Mouse (Mus musculus) MEL (cell line): ENCODE data around the gene Stard10. TPM values are rescaled to one million over a fixed set of nuclear protein-coding genes. Genes with fewer than 3 reads are reported as not detected.

Experiments used
- DNase-seq: peaks from one replicate; pipeline ENCODE4 v3.0.0; 2011; ENCODE audit warnings: low read depth, low spot score
- H3K27ac ChIP-seq: 2 replicates; pipeline ENCODE4 v1.5.1; 2012; ENCODE audit warnings: low read depth, mild to moderate bottlenecking, control low read depth, low read length, moderate library complexity; ENCODE audit not compliant: control insufficient read depth
- H3K27me3 ChIP-seq, 2 experiments: fragments of 150-350 bp in 1 of 2; sonication (generic) in 1 of 2; 2 replicates each; pipeline ENCODE4 v1.6.1; 2012; ENCODE audit warnings: low read length in 2 of 2, mild to moderate bottlenecking in 2 of 2, improper control_type of control experiment in 1 of 2, moderate library complexity in 1 of 2; ENCODE audit not compliant: insufficient read depth in 2 of 2, control insufficient read depth in 1 of 2
- H3K36me3 ChIP-seq, 2 experiments: 2 replicates each; pipeline ENCODE4 v1.6.1; 2012 to 2014; ENCODE audit warnings: low read length in 2 of 2, improper control_type of control experiment in 1 of 2, inconsistent platforms in 1 of 2, mild to moderate bottlenecking in 1 of 2; ENCODE audit not compliant: insufficient read depth in 2 of 2, control insufficient read depth in 1 of 2
- H3K4me1 ChIP-seq, 2 experiments: fragments of 150-350 bp in 1 of 2; sonication (generic) in 1 of 2; 2 replicates each; pipeline ENCODE4 v1.6.1; 2012; ENCODE audit warnings: low read length in 2 of 2, improper control_type of control experiment in 1 of 2, mild to moderate bottlenecking in 1 of 2; ENCODE audit not compliant: insufficient read depth in 2 of 2, control insufficient read depth in 1 of 2
- H3K4me3 ChIP-seq, 2 experiments: fragments of 150-350 bp in 1 of 2; sonication (generic) in 1 of 2; 2 replicates each; pipeline ENCODE4 v1.5.1; 2012; ENCODE audit warnings: low read depth in 2 of 2, low read length in 2 of 2, mild to moderate bottlenecking in 2 of 2, moderate library complexity in 2 of 2, control low read depth in 1 of 2, improper control_type of control experiment in 1 of 2; ENCODE audit not compliant: control insufficient read depth in 1 of 2, insufficient read depth in 1 of 2
- H3K79me2 ChIP-seq: 2 replicates; pipeline ENCODE4 v1.6.1; 2012; ENCODE audit warnings: mild to moderate bottlenecking, low read length, moderate library complexity; ENCODE audit not compliant: control insufficient read depth, poor library complexity, insufficient read depth
- H3K9ac ChIP-seq: 2 replicates; pipeline ENCODE4 v1.6.1; 2012; ENCODE audit warnings: low read depth, mild to moderate bottlenecking, control low read depth, low read length, moderate library complexity; ENCODE audit not compliant: control insufficient read depth, poor library complexity, severe bottlenecking
- H3K9me3 ChIP-seq: fragments of 150-350 bp; sonication (generic); replicated peaks from 2 replicates; pipeline ENCODE4 v1.6.1; 2012; ENCODE audit warnings: mild to moderate bottlenecking, low read length, improper control_type of control experiment, moderate library complexity; ENCODE audit not compliant: insufficient read depth
- CHD1 ChIP-seq: IDR thresholded peaks from 2 replicates; pipeline ENCODE4 v1.6.1; 2012; ENCODE audit warnings: low read depth, mild to moderate bottlenecking, inconsistent platforms, low read length, improper control_type of control experiment
- CHD2 ChIP-seq: IDR thresholded peaks from 2 replicates; pipeline ENCODE4 v1.6.1; 2011; ENCODE audit warnings: low read length, improper control_type of control experiment
- ELF1 ChIP-seq: IDR thresholded peaks from 2 replicates; pipeline ENCODE4 v1.6.1; 2014; ENCODE audit warnings: low read depth, mild to moderate bottlenecking, inconsistent platforms, low read length, improper control_type of control experiment, moderate library complexity
- EP300 ChIP-seq, 2 experiments: IDR thresholded peaks; 2 replicates each; pipeline ENCODE4 v1.6.1; 2011; ENCODE audit warnings: improper control_type of control experiment in 2 of 2, low read length in 2 of 2, low read depth in 1 of 2, mild to moderate bottlenecking in 1 of 2
- GABPA ChIP-seq: IDR thresholded peaks from 2 replicates; pipeline ENCODE4 v1.6.1; 2012; ENCODE audit warnings: low read depth, mild to moderate bottlenecking, inconsistent platforms, low read length, improper control_type of control experiment, moderate library complexity
- GATA1 ChIP-seq: IDR thresholded peaks from 2 replicates; pipeline ENCODE4 v1.6.1; 2011; ENCODE audit warnings: low read depth, low read length, improper control_type of control experiment
- HCFC1 ChIP-seq: IDR thresholded peaks from 2 replicates; pipeline ENCODE4 v1.6.1; 2012; ENCODE audit warnings: low read depth, mild to moderate bottlenecking, inconsistent platforms, low read length, improper control_type of control experiment, moderate library complexity
- JUND ChIP-seq: IDR thresholded peaks from 2 replicates; pipeline ENCODE4 v1.6.1; 2011; ENCODE audit warnings: low read depth, mild to moderate bottlenecking, improper control_type of control experiment, low read length
- MAFK ChIP-seq: IDR thresholded peaks from 2 replicates; pipeline ENCODE4 v1.6.1; 2011; ENCODE audit warnings: low read depth, mild to moderate bottlenecking, low read length, improper control_type of control experiment, borderline replicate concordance
- MEF2A ChIP-seq: IDR thresholded peaks from 2 replicates; pipeline ENCODE4 v1.6.1; 2014; ENCODE audit warnings: low read depth, mild to moderate bottlenecking, inconsistent platforms, low read length, improper control_type of control experiment; ENCODE audit not compliant: poor library complexity, insufficient replicate concordance, severe bottlenecking; ENCODE audit errors: extremely low read depth
- MYC ChIP-seq: IDR thresholded peaks from 2 replicates; pipeline ENCODE4 v1.6.1; 2011; ENCODE audit warnings: low read depth, mild to moderate bottlenecking, low read length, improper control_type of control experiment, moderate library complexity
- NELFE ChIP-seq: IDR thresholded peaks from 2 replicates; pipeline ENCODE4 v1.6.1; 2011; ENCODE audit warnings: low read depth, low read length, improper control_type of control experiment
- NRF1 ChIP-seq: IDR thresholded peaks from 2 replicates; pipeline ENCODE4 v1.6.1; 2014; ENCODE audit warnings: low read depth, mild to moderate bottlenecking, inconsistent platforms, low read length, improper control_type of control experiment, moderate library complexity; ENCODE audit not compliant: poor library complexity, insufficient read depth, severe bottlenecking
- POLR2A ChIP-seq, 2 experiments: IDR thresholded peaks; 2 replicates each; pipeline ENCODE4 v1.6.1; 2011 to 2012; ENCODE audit warnings: low read length in 2 of 2, mild to moderate bottlenecking in 2 of 2, control low read depth in 1 of 2, improper control_type of control experiment in 1 of 2, low read depth in 1 of 2, moderate library complexity in 1 of 2; ENCODE audit not compliant: control insufficient read depth in 1 of 2, insufficient read depth in 1 of 2, poor library complexity in 1 of 2
- POLR2AphosphoS5 ChIP-seq: IDR thresholded peaks from 2 replicates; pipeline ENCODE4 v1.6.1; 2012; ENCODE audit warnings: low read depth, borderline replicate concordance, mild to moderate bottlenecking, inconsistent platforms, low read length, moderate library complexity, mixed read lengths
- RCOR1 ChIP-seq: IDR thresholded peaks from 2 replicates; pipeline ENCODE4 v1.6.1; 2012; ENCODE audit warnings: low read depth, mild to moderate bottlenecking, inconsistent platforms, low read length, improper control_type of control experiment
- TBP ChIP-seq: IDR thresholded peaks from 2 replicates; pipeline ENCODE4 v1.8.0; 2011; ENCODE audit warnings: low read depth, low read length, improper control_type of control experiment
- TCF12 ChIP-seq: IDR thresholded peaks from 2 replicates; pipeline ENCODE4 v1.6.1; 2014; ENCODE audit warnings: low read depth, mild to moderate bottlenecking, inconsistent platforms, low read length, improper control_type of control experiment, moderate library complexity
- ZKSCAN1 ChIP-seq: IDR thresholded peaks from 2 replicates; pipeline ENCODE4 v1.6.1; 2012; ENCODE audit warnings: low read depth, mild to moderate bottlenecking, inconsistent platforms, low read length, improper control_type of control experiment, moderate library complexity
- polyA plus RNA-seq, 2 experiments: library from polyadenylated mRNA; stranded (reverse) in 1 of 2; unstranded in 1 of 2; fragments of >175 nt in 1 of 2; fragments of >200 nt in 1 of 2; gene quantifications; 2 replicates each; pipeline versions ENCODE4 v1.2.1 to v1.2.4; 2012; ENCODE audit warnings: low replicate concordance in 2 of 2, low read depth in 1 of 2; ENCODE audit not compliant: insufficient read length in 2 of 2, insufficient read depth in 1 of 2, missing spikeins in 1 of 2
- total RNA-seq: library from RNA; depleted of rRNA; stranded (reverse); fragments of 300-350 nt; gene quantifications from 2 replicates; pipeline ENCODE4 v1.2.3, GENCODE M21; 2012

The Stard10 gene
- total and polyA plus RNA-seq, 3 experiments, result 9.3 to 17.9 TPM; not detected in 1

- no peak for TF ChIP-seq CHD2
- no peak for TF ChIP-seq HCFC1
- TF ChIP-seq ELF1, result no peak
- no peak for TF ChIP-seq GABPA
- TF ChIP-seq JUND, result no peak
- no peak for TF ChIP-seq POLR2A (IDR thresholded peaks at IDR 0.05; ENCODE audit: control insufficient read depth in 1 of 2, insufficient read depth in 1 of 2, low read depth in 1 of 2, low read length in 2 of 2, poor library complexity in 1 of 2)
- no peak for TF ChIP-seq NELFE
These were observed 290 bp upstream of the Stard10 start (continued) for GRCm38 (mm10) chr7:101316591-101317001.

GRCm38 (mm10) chr7:101318848-101319247, 2.0 kb downstream of the Stard10 start:
- TF ChIP-seq POLR2A (IDR thresholded peaks at IDR 0.05; ENCODE audit: control insufficient read depth in 1 of 2, insufficient read depth in 1 of 2, low read depth in 1 of 2, low read length in 2 of 2, poor library complexity in 1 of 2), result no peak
- no peak for TF ChIP-seq MEF2A
- TF ChIP-seq POLR2AphosphoS5, result no peak
- TF ChIP-seq RCOR1, result peak; percentile 27; the same call in 1 of the 2 replicates
- peak; percentile 77 for TF ChIP-seq TBP
- no peak for TF ChIP-seq CHD1
- no peak for TF ChIP-seq MYC
- peak in 1 of 2 experiments; percentile 52; a peak in 2 of 4 replicates for TF ChIP-seq EP300 (IDR thresholded peaks at IDR 0.05; ENCODE audit: low read depth in 1 of 2, low read length in 2 of 2)
- peak; percentile 35; the same call in 1 of the 2 replicates for TF ChIP-seq GATA1
- peak; percentile 26; the same call in 1 of the 2 replicates for TF ChIP-seq TCF12
- no peak for TF ChIP-seq NRF1
- TF ChIP-seq ELF1, result no peak
- DNase-seq, result no peak
- H3K4me3 ChIP-seq, result no peak overlapping the region
- H3K79me2 ChIP-seq, result no peaks in the 10 kb centered on the region; the same call in 1 of the 2 replicates
- H3K27me3 ChIP-seq, result no peaks in the 10 kb centered on the region
- no peak overlapping the region for H3K9ac ChIP-seq
- no peaks in the 10 kb centered on the region for H3K9me3 ChIP-seq
- H3K4me1 ChIP-seq, result peaks cover 7 to 42% of the 10 kb centered on the region in 2 experiments
- H3K27ac ChIP-seq, result no peak overlapping the region
- H3K36me3 ChIP-seq, result peaks cover 0 to 10% of the 10 kb centered on the region in 2 experiments; a peak in 2 of 4 replicates

- no peak for DNase-seq
- Histone ChIP-seq H3K27me3 (no peaks in the 10 kb centered on the region), H3K4me1 (peaks cover 7 to 42% of the 10 kb centered on the region in 2 experiments), H3K36me3 (peaks cover 0 to 10% of the 10 kb centered on the region in 2 experiments; a peak in 2 of 4 replicates), H3K4me3 (no peak overlapping the region), H3K79me2 (no peaks in the 10 kb centered on the region; the same call in 1 of the 2 replicates), H3K27ac (no peak overlapping the region), H3K9ac (no peak overlapping the region), H3K9me3 (no peaks in the 10 kb centered on the region)
- peak; percentile 73 for TF ChIP-seq MAFK
- TF ChIP-seq ZKSCAN1, result no peak
These were observed 2.9 kb downstream of the Stard10 start for GRCm38 (mm10) chr7:101319796-101320195.
